Mouse (Mus musculus): Measurements from ENCODE around the gene Rhbdl3. TPM values are rescaled to one million over a fixed set of nuclear protein-coding genes. Genes with fewer than 3 reads are reported as not detected.

Rhbdl3 gene
- polyA plus RNA-seq, 1 experiment from 2014 or later = 0.71 TPM

GRCm38 (mm10) chr11:80295066-80295465, 5.6 kb upstream of the Rhbdl3 start:
- Histone ChIP-seq H3K4me3 (no peak overlapping the region), H3K9me3 (peaks cover 4% of the 10 kb centered on the region; the same call in 1 of the 2 replicates), H3K9ac (no peak overlapping the region), H3K4me1 (peaks cover 24% of the 10 kb centered on the region), H3K27me3 (replicated peaks) (peaks cover 76% of the 10 kb centered on the region), H3K4me2 (peak overlapping the region; percentile 30), H3K27ac (replicated peaks) (no peak overlapping the region), H3K36me3 (no peaks in the 10 kb centered on the region)
- ATAC-seq (ENCODE audit: extremely low read depth, insufficient number of reproducible peaks, low FRiP score, low TSS enrichment) = no peak
- WGBS = 10% methylated on average over 9 of the region's 9 CpGs

- Histone ChIP-seq H3K9me3 (peaks cover 4% of the 10 kb centered on the region; the same call in 1 of the 2 replicates), H3K27me3 (replicated peaks) (peaks cover 83% of the 10 kb centered on the region), H3K4me3 (no peak overlapping the region), H3K36me3 (no peaks in the 10 kb centered on the region), H3K4me1 (peaks cover 28% of the 10 kb centered on the region), H3K27ac (replicated peaks) (no peak overlapping the region), H3K4me2 (peak overlapping the region; percentile 30; the same call in 1 of the 2 replicates), H3K9ac (no peak overlapping the region)
- 12% methylated on average over 14 of the region's 14 CpGs for WGBS
- ATAC-seq (ENCODE audit: extremely low read depth, insufficient number of reproducible peaks, low FRiP score, low TSS enrichment) = no peak; the same call in 1 of the 2 replicates
These were observed 4.9 kb upstream of the Rhbdl3 start for GRCm38 (mm10) chr11:80295785-80296184.

GRCm38 (mm10) chr11:80299513-80300235, 1.0 kb upstream of the Rhbdl3 start:
- peak overlapping the region; percentile 70; the same call in 1 of the 2 replicates for H3K4me3 ChIP-seq
- H3K4me2 ChIP-seq = peak overlapping the region; percentile 100
- 9% methylated on average over 11 of the region's 12 CpGs for WGBS

GRCm38 (mm10) chr11:80301316-80302045, 769 bp downstream of the Rhbdl3 start:
- under 1% methylated on average over 47 of the region's 53 CpGs for WGBS
- Histone ChIP-seq H3K27me3 (replicated peaks) (peaks cover 79% of the 10 kb centered on the region), H3K4me1 (peaks cover 34% of the 10 kb centered on the region), H3K4me3 (peak overlapping the region; percentile 70), H3K27ac (replicated peaks) (0 out of 2 replicates have a peak overlapping the region, but pooled peaks have one; percentile 5), H3K4me2 (peak overlapping the region; percentile 100), H3K9me3 (0 out of 2 replicates have a peak, but pooled peaks cover 2% of the 10 kb centered on the region), H3K36me3 (no peaks in the 10 kb centered on the region), H3K9ac (peak overlapping the region; percentile 80)
- no peak for ATAC-seq (ENCODE audit: extremely low read depth, insufficient number of reproducible peaks, low FRiP score, low TSS enrichment)

More at GRCm38 (mm10) chr11:80299513-80300235, 1.0 kb upstream of the Rhbdl3 start:
- no peak overlapping the region for H3K9ac ChIP-seq
- H3K4me1 ChIP-seq = peaks cover 49% of the 10 kb centered on the region
- peaks cover 90% of the 10 kb centered on the region for H3K27me3 ChIP-seq (replicated peaks)
- no peak for ATAC-seq (ENCODE audit: extremely low read depth, insufficient number of reproducible peaks, low FRiP score, low TSS enrichment)
- 0 out of 2 replicates have a peak, but pooled peaks cover 2% of the 10 kb centered on the region for H3K9me3 ChIP-seq
- H3K27ac ChIP-seq (replicated peaks) = no peak overlapping the region
- H3K36me3 ChIP-seq = no peaks in the 10 kb centered on the region

- WGBS = under 1% methylated on average over 9 of the region's 9 CpGs
- H3K9ac ChIP-seq = peak overlapping the region; percentile 80
These were observed 1.3 kb downstream of the Rhbdl3 start for GRCm38 (mm10) chr11:80302046-80302390.

GRCm38 (mm10) chr11:80302536-80302935, 1.8 kb downstream of the Rhbdl3 start:
- peaks cover 69% of the 10 kb centered on the region for H3K27me3 ChIP-seq (replicated peaks)
- H3K9me3 ChIP-seq = 0 out of 2 replicates have a peak, but pooled peaks cover 2% of the 10 kb centered on the region
- H3K4me3 ChIP-seq = peak overlapping the region; percentile 70
- H3K9ac ChIP-seq = no peak overlapping the region
- H3K27ac ChIP-seq (replicated peaks) = no peak overlapping the region
- H3K36me3 ChIP-seq = no peaks in the 10 kb centered on the region
- ATAC-seq (ENCODE audit: extremely low read depth, insufficient number of reproducible peaks, low FRiP score, low TSS enrichment) = no peak
- peak overlapping the region; percentile 100 for H3K4me2 ChIP-seq
- WGBS = 3% methylated on average over 11 of the region's 11 CpGs
- H3K4me1 ChIP-seq = peaks cover 34% of the 10 kb centered on the region

More at GRCm38 (mm10) chr11:80302046-80302390, 1.3 kb downstream of the Rhbdl3 start:
- Histone ChIP-seq H3K27ac (replicated peaks) (no peak overlapping the region), H3K27me3 (replicated peaks) (peaks cover 74% of the 10 kb centered on the region), H3K4me2 (peak overlapping the region; percentile 100), H3K9me3 (0 out of 2 replicates have a peak, but pooled peaks cover 2% of the 10 kb centered on the region), H3K4me1 (peaks cover 34% of the 10 kb centered on the region), H3K4me3 (peak overlapping the region; percentile 70), H3K36me3 (no peaks in the 10 kb centered on the region)
- no peak for ATAC-seq (ENCODE audit: extremely low read depth, insufficient number of reproducible peaks, low FRiP score, low TSS enrichment)

- Histone ChIP-seq H3K36me3 (no peaks in the 10 kb centered on the region), H3K4me3 (no peak overlapping the region), H3K4me2 (no peak overlapping the region), H3K9me3 (0 out of 2 replicates have a peak, but pooled peaks cover 2% of the 10 kb centered on the region), H3K9ac (no peak overlapping the region), H3K27ac (replicated peaks) (no peak overlapping the region), H3K27me3 (replicated peaks) (peaks cover 57% of the 10 kb centered on the region), H3K4me1 (peaks cover 34% of the 10 kb centered on the region)
- no peak for ATAC-seq (ENCODE audit: extremely low read depth, insufficient number of reproducible peaks, low FRiP score, low TSS enrichment)
- 82% methylated on average over 3 of the region's 3 CpGs for WGBS
These were observed 3.0 kb downstream of the Rhbdl3 start for GRCm38 (mm10) chr11:80303746-80304145.

GRCm38 (mm10) chr11:80304846-80305245, 4.1 kb downstream of the Rhbdl3 start:
- no peaks in the 10 kb centered on the region for H3K36me3 ChIP-seq
- no peak overlapping the region for H3K27ac ChIP-seq (replicated peaks)
- H3K9ac ChIP-seq = no peak overlapping the region
- 0 out of 2 replicates have a peak, but pooled peaks cover 2% of the 10 kb centered on the region for H3K9me3 ChIP-seq
- H3K4me3 ChIP-seq = no peak overlapping the region
- H3K27me3 ChIP-seq (replicated peaks) = peaks cover 46% of the 10 kb centered on the region
- H3K4me1 ChIP-seq = peaks cover 30% of the 10 kb centered on the region
- no peak overlapping the region for H3K4me2 ChIP-seq
- WGBS = 69% methylated on average over 10 of the region's 10 CpGs
- ATAC-seq (ENCODE audit: extremely low read depth, insufficient number of reproducible peaks, low FRiP score, low TSS enrichment) = no peak

- Histone ChIP-seq H3K27ac (replicated peaks) (no peak overlapping the region), H3K36me3 (no peaks in the 10 kb centered on the region), H3K4me1 (no peaks in the 10 kb centered on the region), H3K4me3 (no peak overlapping the region), H3K27me3 (replicated peaks) (peaks cover 35% of the 10 kb centered on the region), H3K9me3 (0 out of 2 replicates have a peak, but pooled peaks cover 2% of the 10 kb centered on the region), H3K4me2 (no peak overlapping the region), H3K9ac (no peak overlapping the region)
- WGBS = 46% methylated on average over 6 of the region's 6 CpGs
- ATAC-seq (ENCODE audit: extremely low read depth, insufficient number of reproducible peaks, low FRiP score, low TSS enrichment) = no peak
These were observed 7.8 kb downstream of the Rhbdl3 start for GRCm38 (mm10) chr11:80308537-80308936.

GRCm38 (mm10) chr11:80311271-80311670, 10.6 kb downstream of the Rhbdl3 start:
- Histone ChIP-seq H3K27me3 (replicated peaks) (peaks cover 34% of the 10 kb centered on the region), H3K27ac (replicated peaks) (no peak overlapping the region), H3K36me3 (no peaks in the 10 kb centered on the region), H3K9me3 (no peaks in the 10 kb centered on the region), H3K4me3 (no peak overlapping the region), H3K4me2 (no peak overlapping the region), H3K9ac (no peak overlapping the region), H3K4me1 (no peaks in the 10 kb centered on the region)
- ATAC-seq (ENCODE audit: extremely low read depth, insufficient number of reproducible peaks, low FRiP score, low TSS enrichment) = no peak
- 57% methylated on average over 4 of the region's 4 CpGs for WGBS

- Histone ChIP-seq H3K4me3 (no peak overlapping the region), H3K4me1 (no peaks in the 10 kb centered on the region), H3K9ac (no peak overlapping the region), H3K4me2 (no peak overlapping the region), H3K27ac (replicated peaks) (no peak overlapping the region), H3K27me3 (replicated peaks) (peaks cover 30% of the 10 kb centered on the region), H3K9me3 (no peaks in the 10 kb centered on the region), H3K36me3 (no peaks in the 10 kb centered on the region)
- WGBS = 26% methylated on average over 2 of the region's 2 CpGs
- no peak for ATAC-seq (ENCODE audit: extremely low read depth, insufficient number of reproducible peaks, low FRiP score, low TSS enrichment)
These were observed 11.3 kb downstream of the Rhbdl3 start for GRCm38 (mm10) chr11:80312049-80312448.
